Mouse (Mus musculus): ENCODE data around the gene Insr. TPM values are rescaled to one million over a fixed set of nuclear protein-coding genes. Genes with fewer than 3 reads are reported as not detected.
"Not testable (repeated sequence)": the region's sequence is repeated elsewhere in the genome, so short reads cannot be mapped to it uniquely, and the experiment has no call there.

Insr gene
- polyA plus RNA-seq, 2 experiments = 12.2 to 32.7 TPM

DNA sequence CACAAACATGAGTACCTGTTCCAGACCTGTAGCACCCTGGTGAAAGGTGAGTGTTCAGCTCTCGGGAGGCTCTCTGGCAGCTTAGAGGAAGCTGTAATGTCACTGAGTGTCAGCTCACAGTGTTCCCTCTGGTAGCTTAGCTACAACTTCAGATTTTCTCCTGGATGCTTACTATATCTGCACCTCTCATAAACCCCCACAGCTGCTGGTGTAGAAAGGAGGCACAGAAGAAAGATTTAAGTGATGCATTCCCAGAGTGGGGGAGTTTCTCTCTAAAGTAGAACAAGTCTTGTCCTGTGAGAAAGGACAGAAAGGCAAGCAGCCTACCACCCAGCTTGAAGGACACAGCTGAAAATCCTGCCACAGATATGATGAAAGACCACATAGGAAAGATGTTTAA lies 107.2 kb downstream of the Insr start:
- Histone ChIP-seq H3K36me3 (ENCODE audit: control insufficient read depth, insufficient read depth, low read length) (peaks cover 58% of the 10 kb centered on the region), H3K9ac (ENCODE audit: low read depth, low read length, severe bottlenecking) (no peak overlapping the region), H3K4me3 (replicated peaks; ENCODE audit: low read length) (no peak overlapping the region), H3K4me1 (ENCODE audit: control insufficient read depth, insufficient read depth, low read length) (no peaks in the 10 kb centered on the region), H3K4me2 (replicated peaks; ENCODE audit: low read depth, low read length, severe bottlenecking) (no peak overlapping the region), H3K27me3 (ENCODE audit: control insufficient read depth, insufficient read depth, low read length) (no peaks in the 10 kb centered on the region), H3K9me3 (ENCODE audit: control insufficient read depth, low read length) (peaks cover 6% of the 10 kb centered on the region; the same call in 1 of the 2 replicates), H3K27ac (replicated peaks; ENCODE audit: low read depth, low read length) (no peak overlapping the region)
- no peak for DNase-seq (ENCODE audit: low spot score)
- no peak for TF ChIP-seq POLR2A (IDR thresholded peaks at IDR 0.05; ENCODE audit: borderline replicate concordance, extremely low read depth, insufficient read depth, insufficient read length)
- no peak for ATAC-seq (ENCODE audit: low FRiP score, low read depth)
- WGBS = 66% methylated on average over 1 of the region's 1 CpGs

DNA sequence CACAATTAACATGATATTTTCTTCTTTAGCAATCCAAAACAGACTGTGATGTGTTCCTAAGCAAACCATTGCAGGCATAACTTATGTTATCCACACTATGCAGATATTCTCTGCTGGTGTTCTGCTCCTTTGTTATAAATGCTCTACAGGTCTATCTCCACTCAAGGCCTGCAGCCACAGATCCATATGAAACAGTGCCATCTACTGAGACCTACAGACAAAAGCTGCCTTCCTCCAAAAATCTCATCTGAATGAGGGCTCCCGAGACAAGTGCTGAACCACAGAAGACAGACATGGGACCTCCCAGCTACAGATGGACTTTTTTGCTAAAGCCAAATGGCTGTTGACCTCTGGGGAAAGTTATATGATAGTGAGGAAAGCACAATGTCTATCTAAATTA lies 132.9 kb downstream of the Insr start:
- no peaks in the 10 kb centered on the region for H3K4me1 ChIP-seq (ENCODE audit: control insufficient read depth, insufficient read depth, low read length)
- DNase-seq (ENCODE audit: low spot score) = no peak
- H3K27me3 ChIP-seq (ENCODE audit: control insufficient read depth, insufficient read depth, low read length) = no peaks in the 10 kb centered on the region
- no peak for TF ChIP-seq POLR2A (IDR thresholded peaks at IDR 0.05; ENCODE audit: borderline replicate concordance, extremely low read depth, insufficient read depth, insufficient read length)
- no peak overlapping the region for H3K4me2 ChIP-seq (replicated peaks; ENCODE audit: low read depth, low read length, severe bottlenecking)
- H3K36me3 ChIP-seq (ENCODE audit: control insufficient read depth, insufficient read depth, low read length) = no peaks in the 10 kb centered on the region
- 62% methylated on average over 1 of the region's 1 CpGs for WGBS
- H3K9me3 ChIP-seq (ENCODE audit: control insufficient read depth, low read length) = no peaks in the 10 kb centered on the region
- ATAC-seq (ENCODE audit: low FRiP score, low read depth) = no peak
- H3K4me3 ChIP-seq (replicated peaks; ENCODE audit: low read length) = no peak overlapping the region
- no peak overlapping the region for H3K9ac ChIP-seq (ENCODE audit: low read depth, low read length, severe bottlenecking)
- H3K27ac ChIP-seq (replicated peaks; ENCODE audit: low read depth, low read length) = no peak overlapping the region

DNA sequence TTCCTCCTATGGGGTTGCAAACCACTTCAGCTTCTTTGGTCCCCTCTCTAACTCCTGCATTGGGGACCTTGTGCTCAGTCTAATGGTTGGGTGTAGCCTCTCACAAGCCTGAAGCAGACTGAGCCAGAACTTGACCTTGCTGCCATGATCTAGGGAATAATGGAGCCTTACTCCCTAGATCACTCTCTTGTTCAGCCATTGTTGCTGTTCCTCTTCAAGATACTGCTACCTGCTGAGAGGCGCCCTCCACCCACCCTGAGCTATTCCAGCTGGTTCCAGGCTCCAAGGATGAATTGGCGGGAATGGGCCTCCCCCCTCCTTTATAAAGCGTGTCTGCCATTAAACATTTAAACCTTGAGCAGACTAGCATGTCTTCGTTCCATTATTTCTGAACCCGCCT lies 179.0 kb downstream of the Insr start:
- H3K4me2 ChIP-seq (replicated peaks; ENCODE audit: low read depth, low read length, severe bottlenecking); H3K27me3 ChIP-seq (ENCODE audit: control insufficient read depth, insufficient read depth, low read length); DNase-seq (ENCODE audit: low spot score); H3K9ac ChIP-seq (ENCODE audit: low read depth, low read length, severe bottlenecking); H3K4me1 ChIP-seq (ENCODE audit: control insufficient read depth, insufficient read depth, low read length); H3K36me3 ChIP-seq (ENCODE audit: control insufficient read depth, insufficient read depth, low read length); H3K4me3 ChIP-seq (replicated peaks; ENCODE audit: low read length); H3K27ac ChIP-seq (replicated peaks; ENCODE audit: low read depth, low read length); H3K9me3 ChIP-seq (ENCODE audit: control insufficient read depth, low read length); ATAC-seq (ENCODE audit: low FRiP score, low read depth): not testable (repeated sequence)
- 86% methylated on average over 5 of the region's 5 CpGs for WGBS

Small RNAs within 50 kb of the gene (microRNA-seq; reads per million reads assigned to microRNA genes)
- not detected for gene Gm25775

Other genes starting within 250 kb of the Insr start
- gene A430078G23Rik, start 73.8 kb upstream of the Insr start, polyA plus RNA-seq (2012; rRNA removed) = 0.13 and 0.18 TPM in 2 replicates
- 0.22 TPM in 1 of 2 replicates, not detected in the other for gene A430078G23Rik, start 73.8 kb upstream of the Insr start, polyA plus RNA-seq (2014; fragmentation: Nextera tagmentation; extraction: Ambion mirVana)
- gene Arhgef18, start 113.4 kb upstream of the Insr start, polyA plus RNA-seq (2012; rRNA removed) = 23.1 and 26.3 TPM in 2 replicates
- gene Arhgef18, start 113.4 kb upstream of the Insr start, polyA plus RNA-seq (2014; fragmentation: Nextera tagmentation; extraction: Ambion mirVana) = 9.4 and 12.3 TPM in 2 replicates
- 6.0 and 7.7 TPM in 2 replicates for gene Pex11g, start 188.1 kb upstream of the Insr start, polyA plus RNA-seq (2012; rRNA removed)
- gene Pex11g, start 188.1 kb upstream of the Insr start, polyA plus RNA-seq (2014; fragmentation: Nextera tagmentation; extraction: Ambion mirVana) = 2.7 and 4.7 TPM in 2 replicates
- gene Tex45, start 191.2 kb upstream of the Insr start, polyA plus RNA-seq (2012; rRNA removed) = 0.11 and 0.17 TPM in 2 replicates
- gene Tex45, start 191.2 kb upstream of the Insr start, polyA plus RNA-seq (2014; fragmentation: Nextera tagmentation; extraction: Ambion mirVana) = not detected in 2 replicates
- 76.7 and 125 TPM in 2 replicates for gene Zfp358, start 213.5 kb upstream of the Insr start, polyA plus RNA-seq (2012; rRNA removed)
- 27.5 and 27.9 TPM in 2 replicates for gene Zfp358, start 213.5 kb upstream of the Insr start, polyA plus RNA-seq (2014; fragmentation: Nextera tagmentation; extraction: Ambion mirVana)
- gene Mcoln1, start 220.8 kb upstream of the Insr start, polyA plus RNA-seq (2012; rRNA removed) = 148 and 202 TPM in 2 replicates
- 36.6 and 42.3 TPM in 2 replicates for gene Mcoln1, start 220.8 kb upstream of the Insr start, polyA plus RNA-seq (2014; fragmentation: Nextera tagmentation; extraction: Ambion mirVana)
- gene Pnpla6, start 235.8 kb upstream of the Insr start, polyA plus RNA-seq (2012; rRNA removed) = 51.8 and 64.4 TPM in 2 replicates
- 18.8 and 20.7 TPM in 2 replicates for gene Pnpla6, start 235.8 kb upstream of the Insr start, polyA plus RNA-seq (2014; fragmentation: Nextera tagmentation; extraction: Ambion mirVana)